Mouse (Mus musculus): ENCODE results near the gene Shank1. TPM values are rescaled to one million over a fixed set of nuclear protein-coding genes. Genes with fewer than 3 reads are reported as not detected.

Shank1 gene
- polyA plus RNA-seq, 1 experiment from 2014 or later: 0.86 TPM

GRCm38 (mm10) chr7:44401673-44402072 is 91.6 kb downstream of the Shank1 start:
- no peak overlapping the region for H3K9ac ChIP-seq
- H3K4me3 ChIP-seq: no peak overlapping the region
- H3K27ac ChIP-seq (ENCODE audit: poor library complexity, severe bottlenecking): no peak overlapping the region
- H3K4me1 ChIP-seq (replicated peaks): peaks cover 6% of the 10 kb centered on the region; the same call in 1 of the 2 replicates
- no peaks in the 10 kb centered on the region for H3K36me3 ChIP-seq
- H3K4me2 ChIP-seq: no peak overlapping the region
- no peak for ATAC-seq (ENCODE audit: insufficient number of reproducible peaks, low FRiP score)
- peaks cover 15% of the 10 kb centered on the region for H3K27me3 ChIP-seq (replicated peaks)
- H3K9me3 ChIP-seq (replicated peaks): no peaks in the 10 kb centered on the region
- WGBS: 72% methylated on average over 6 of the region's 6 CpGs

- H3K36me3 ChIP-seq: no peaks in the 10 kb centered on the region
- H3K4me3 ChIP-seq: peak overlapping the region; percentile 46
- peak overlapping the region; percentile 70 for H3K4me2 ChIP-seq
- H3K27me3 ChIP-seq (replicated peaks): peaks cover 25% of the 10 kb centered on the region
- no peaks in the 10 kb centered on the region; the same call in 1 of the 2 replicates for H3K4me1 ChIP-seq (replicated peaks)
- H3K27ac ChIP-seq (ENCODE audit: poor library complexity, severe bottlenecking): peak overlapping the region; percentile 63
- 2% methylated on average over 27 of the region's 27 CpGs for WGBS
- peak overlapping the region; percentile 47; the same call in 1 of the 2 replicates for H3K9ac ChIP-seq
- H3K9me3 ChIP-seq (replicated peaks): no peaks in the 10 kb centered on the region
- ATAC-seq (ENCODE audit: insufficient number of reproducible peaks, low FRiP score): peak; percentile 94
Observed at GRCm38 (mm10) chr7:44405346-44406014, 95.4 kb downstream of the Shank1 start.

DNA sequence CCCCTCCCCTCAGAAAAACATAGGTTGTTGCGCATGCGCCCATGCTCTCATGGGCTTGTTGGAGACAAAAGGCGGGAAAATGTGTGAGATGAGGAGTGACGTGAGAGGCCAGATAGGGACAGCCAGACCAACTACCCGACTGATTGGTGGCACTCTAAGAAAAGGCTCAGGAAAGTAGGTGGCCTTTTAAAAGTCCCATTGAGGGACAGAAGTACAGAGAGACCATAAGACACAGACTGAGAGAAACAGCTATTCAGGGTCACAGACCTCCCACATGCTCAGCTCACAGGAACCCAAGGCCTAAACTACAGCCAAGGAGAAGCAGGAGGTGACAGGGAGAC is 95.9 kb downstream of the Shank1 start:
- Histone ChIP-seq H3K27ac (ENCODE audit: poor library complexity, severe bottlenecking) (no peak overlapping the region), H3K27me3 (replicated peaks) (peaks cover 24% of the 10 kb centered on the region), H3K4me2 (peak overlapping the region; percentile 70; the same call in 1 of the 2 replicates), H3K4me3 (no peak overlapping the region), H3K36me3 (no peaks in the 10 kb centered on the region), H3K9ac (no peak overlapping the region), H3K4me1 (replicated peaks) (no peaks in the 10 kb centered on the region; the same call in 1 of the 2 replicates), H3K9me3 (replicated peaks) (no peaks in the 10 kb centered on the region)
- 2% methylated on average over 5 of the region's 5 CpGs for WGBS
- peak; percentile 19; the same call in 1 of the 2 replicates for ATAC-seq (ENCODE audit: insufficient number of reproducible peaks, low FRiP score)

Other genes with a start within 250 kb of the Shank1 start
- not detected in 2 replicates for gene Klk1b21, start 207.9 kb upstream of the Shank1 start, polyA plus RNA-seq (2016; fragmentation: Nextera tagmentation; extraction: Ambion mirVana)
- not detected in 2 replicates for gene Klk1b22, start 197.6 kb upstream of the Shank1 start, polyA plus RNA-seq (2016; fragmentation: Nextera tagmentation; extraction: Ambion mirVana)
- gene Klk1b16, start 173.5 kb upstream of the Shank1 start, polyA plus RNA-seq (2016; fragmentation: Nextera tagmentation; extraction: Ambion mirVana): not detected in 2 replicates
- gene Klk1b24, start 122.0 kb upstream of the Shank1 start, polyA plus RNA-seq (2016; fragmentation: Nextera tagmentation; extraction: Ambion mirVana): not detected in 2 replicates
- gene Klk1b3, start 112.1 kb upstream of the Shank1 start, polyA plus RNA-seq (2016; fragmentation: Nextera tagmentation; extraction: Ambion mirVana): not detected in 2 replicates
- not detected in 2 replicates for gene Klk1b4, start 102.8 kb upstream of the Shank1 start, polyA plus RNA-seq (2016; fragmentation: Nextera tagmentation; extraction: Ambion mirVana)
- gene Klk1b5, start 94.3 kb upstream of the Shank1 start, polyA plus RNA-seq (2016; fragmentation: Nextera tagmentation; extraction: Ambion mirVana): not detected in 2 replicates
- gene Klk1, start 84.9 kb upstream of the Shank1 start, polyA plus RNA-seq (2016; fragmentation: Nextera tagmentation; extraction: Ambion mirVana): not detected in 2 replicates
- gene Gm36864, start 74.1 kb upstream of the Shank1 start, polyA plus RNA-seq (2016; fragmentation: Nextera tagmentation; extraction: Ambion mirVana): not detected in 2 replicates
- gene 1700028J19Rik, start 63.6 kb upstream of the Shank1 start, polyA plus RNA-seq (2016; fragmentation: Nextera tagmentation; extraction: Ambion mirVana): 1.2 and 1.6 TPM in 2 replicates
- 99.8 and 109 TPM in 2 replicates for gene 2410002F23Rik, start 63.5 kb upstream of the Shank1 start, polyA plus RNA-seq (2016; fragmentation: Nextera tagmentation; extraction: Ambion mirVana)
- gene Acp4, start 52.9 kb upstream of the Shank1 start, polyA plus RNA-seq (2016; fragmentation: Nextera tagmentation; extraction: Ambion mirVana): not detected in 2 replicates
- gene Gm15517, start 48.8 kb upstream of the Shank1 start, polyA plus RNA-seq (2016; fragmentation: Nextera tagmentation; extraction: Ambion mirVana): not detected in 2 replicates
- 0.68 and 0.79 TPM in 2 replicates for gene Clec11a, start 3.4 kb upstream of the Shank1 start, polyA plus RNA-seq (2016; fragmentation: Nextera tagmentation; extraction: Ambion mirVana)
- 0.55 and 0.63 TPM in 2 replicates for gene Syt3, start 73.8 kb downstream of the Shank1 start, polyA plus RNA-seq (2016; fragmentation: Nextera tagmentation; extraction: Ambion mirVana)
- 0.40 and 0.94 TPM in 2 replicates for gene 1700008O03Rik, start 75.6 kb downstream of the Shank1 start, polyA plus RNA-seq (2016; fragmentation: Nextera tagmentation; extraction: Ambion mirVana)
- gene Lrrc4b, start 118.8 kb downstream of the Shank1 start, polyA plus RNA-seq (2016; fragmentation: Nextera tagmentation; extraction: Ambion mirVana): 2.3 and 2.4 TPM in 2 replicates
- gene Aspdh, start 155.1 kb downstream of the Shank1 start, polyA plus RNA-seq (2016; fragmentation: Nextera tagmentation; extraction: Ambion mirVana): 0.46 and 1.5 TPM in 2 replicates
- gene Josd2, start 157.7 kb downstream of the Shank1 start, polyA plus RNA-seq (2016; fragmentation: Nextera tagmentation; extraction: Ambion mirVana): 141 and 145 TPM in 2 replicates
- 111 and 114 TPM in 2 replicates for gene Emc10, start 186.3 kb downstream of the Shank1 start, polyA plus RNA-seq (2016; fragmentation: Nextera tagmentation; extraction: Ambion mirVana)
- gene Fam71e1, start 186.3 kb downstream of the Shank1 start, polyA plus RNA-seq (2016; fragmentation: Nextera tagmentation; extraction: Ambion mirVana): 10.1 and 12.7 TPM in 2 replicates
- 0.94 and 1.2 TPM in 2 replicates for gene Mybpc2, start 214.4 kb downstream of the Shank1 start, polyA plus RNA-seq (2016; fragmentation: Nextera tagmentation; extraction: Ambion mirVana)
- 0.15 TPM in 1 of 2 replicates, not detected in the other for gene Spib, start 221.8 kb downstream of the Shank1 start, polyA plus RNA-seq (2016; fragmentation: Nextera tagmentation; extraction: Ambion mirVana)
- 63.1 and 68.1 TPM in 2 replicates for gene Pold1, start 238.6 kb downstream of the Shank1 start, polyA plus RNA-seq (2016; fragmentation: Nextera tagmentation; extraction: Ambion mirVana)
- 54.7 and 55.3 TPM in 2 replicates for gene Nr1h2, start 243.7 kb downstream of the Shank1 start, polyA plus RNA-seq (2016; fragmentation: Nextera tagmentation; extraction: Ambion mirVana)